Mouse (Mus musculus) limb, embryonic 12.5 days (tissue): ENCODE measurements at regions not wholly inside any gene's neighbourhood (a gene's known extent, or its start where the extent isn't known, plus 50 kb on each side); places are given as distances from the start of the nearest gene placed in this dataset.
A peak's percentile ranks its signal among the peaks of the same experiment; 100 is the strongest.

Experiments used
- ATAC-seq: fragments of 200-750 bp; cut with Nextera tagmentation; 2 replicates; pipeline ENCODE4 v1.8.0; 2017; ENCODE audit warnings: low read depth, moderate TSS enrichment; ENCODE audit not compliant: insufficient number of reproducible peaks, insufficient read depth, low FRiP score, low TSS enrichment
- H3K27ac ChIP-seq: fragments of 300-500 bp; sonication (generic); 2 replicates; pipeline ENCODE4 v1.5.1; 2016; ENCODE audit warnings: mild to moderate bottlenecking, moderate library complexity
- H3K27me3 ChIP-seq: fragments of 300-500 bp; sonication (generic); 2 replicates; pipeline ENCODE4 v1.6.1; 2016; ENCODE audit warnings: mild to moderate bottlenecking, moderate library complexity
- H3K36me3 ChIP-seq: fragments of 300-500 bp; sonication (generic); 2 replicates; pipeline ENCODE4 v1.6.1; 2016; ENCODE audit warnings: mild to moderate bottlenecking, moderate library complexity
- H3K4me1 ChIP-seq: fragments of 300-500 bp; sonication (generic); replicated peaks from 2 replicates; pipeline ENCODE4 v1.6.1; 2016
- H3K4me2 ChIP-seq: fragments of 300-500 bp; sonication (generic); 2 replicates; pipeline ENCODE4 v1.6.1; 2016; ENCODE audit warnings: mild to moderate bottlenecking, moderate library complexity
- H3K4me3 ChIP-seq: fragments of 300-500 bp; sonication (generic); replicated peaks from 2 replicates; pipeline ENCODE4 v1.5.1; 2016; ENCODE audit warnings: mild to moderate bottlenecking
- H3K9ac ChIP-seq: fragments of 300-500 bp; sonication (generic); replicated peaks from 2 replicates; pipeline ENCODE4 v1.6.1; 2016; ENCODE audit warnings: mild to moderate bottlenecking, moderate library complexity
- H3K9me3 ChIP-seq: fragments of 300-500 bp; sonication (generic); 2 replicates; pipeline ENCODE4 v1.6.1; 2016; ENCODE audit warnings: mild to moderate bottlenecking, moderate library complexity
- WGBS: fragments of 180-500 bp; shearing (Covaris S2); methylation state at CpG from one replicate; pipeline ENCODE4 v1.1.7; 2016; 5-methylcytosine and 5-hydroxymethylcytosine counted together

DNA sequence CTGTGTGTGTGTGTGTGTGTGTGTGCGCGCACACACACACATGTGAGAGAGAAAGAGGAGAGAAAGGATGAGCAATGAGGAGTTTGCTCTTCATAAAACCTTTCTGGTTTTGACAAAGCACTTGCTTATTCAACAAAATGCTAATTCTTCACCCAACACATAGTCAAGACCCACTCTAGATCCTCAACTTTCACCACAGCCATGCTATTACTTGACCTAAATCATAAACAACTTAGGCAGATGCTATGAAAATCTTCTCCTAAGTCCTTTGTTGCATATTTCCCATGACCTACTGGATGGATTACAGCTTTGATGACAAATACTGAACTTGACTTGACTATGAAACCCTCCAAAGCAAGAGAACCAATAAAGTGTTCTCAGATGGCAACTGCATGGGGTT is 196.3 kb upstream of the Ank start:
- Histone ChIP-seq H3K4me1 (no peaks in the 10 kb centered on the region), H3K4me2 (no peak overlapping the region), H3K36me3 (no peaks in the 10 kb centered on the region), H3K9me3 (no peaks in the 10 kb centered on the region), H3K4me3 (no peak overlapping the region), H3K27ac (no peak overlapping the region), H3K27me3 (no peaks in the 10 kb centered on the region), H3K9ac (no peak overlapping the region)
- 98% methylated on average over 2 of the region's 2 CpGs for WGBS
- ATAC-seq = no peak

GRCm38 (mm10) chr15:27282279-27282678 is 184.2 kb upstream of the Ank start:
- no peak overlapping the region for H3K4me2 ChIP-seq
- no peak overlapping the region for H3K9ac ChIP-seq
- no peak overlapping the region for H3K4me3 ChIP-seq
- no peaks in the 10 kb centered on the region for H3K27me3 ChIP-seq
- H3K9me3 ChIP-seq = peaks cover 12% of the 10 kb centered on the region; the same call in 1 of the 2 replicates
- H3K27ac ChIP-seq = no peak overlapping the region
- ATAC-seq = no peak
- no peaks in the 10 kb centered on the region for H3K4me1 ChIP-seq
- WGBS = 84% methylated on average over 1 of the region's 1 CpGs
- H3K36me3 ChIP-seq = no peaks in the 10 kb centered on the region

DNA sequence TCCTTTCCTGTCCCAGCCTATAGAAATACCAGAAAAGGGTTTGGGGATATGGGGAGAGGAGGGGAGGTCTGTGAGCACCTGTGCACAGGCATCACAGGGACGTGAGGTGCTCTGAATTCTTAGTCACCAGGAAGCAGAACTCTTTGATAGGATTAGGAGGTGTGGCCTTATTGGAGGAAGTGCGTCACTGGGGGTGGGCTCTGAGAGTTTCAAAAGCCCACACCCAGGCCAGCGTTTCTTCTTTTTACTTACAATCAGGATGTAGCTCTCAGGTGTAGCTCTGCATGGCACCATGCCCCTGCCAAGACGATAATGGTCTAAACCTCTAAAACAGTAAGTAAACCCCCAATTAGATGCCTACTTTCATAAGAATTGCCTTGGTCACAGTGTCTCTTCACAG is 162.6 kb upstream of the Ank start:
- Histone ChIP-seq H3K27me3 (0 out of 2 replicates have a peak, but pooled peaks cover 3% of the 10 kb centered on the region), H3K4me3 (no peak overlapping the region), H3K36me3 (no peaks in the 10 kb centered on the region), H3K27ac (no peak overlapping the region), H3K9me3 (0 out of 2 replicates have a peak, but pooled peaks cover 4% of the 10 kb centered on the region), H3K4me1 (no peaks in the 10 kb centered on the region), H3K4me2 (no peak overlapping the region), H3K9ac (no peak overlapping the region)
- no peak for ATAC-seq
- WGBS = 78% methylated on average over 4 of the region's 4 CpGs

DNA sequence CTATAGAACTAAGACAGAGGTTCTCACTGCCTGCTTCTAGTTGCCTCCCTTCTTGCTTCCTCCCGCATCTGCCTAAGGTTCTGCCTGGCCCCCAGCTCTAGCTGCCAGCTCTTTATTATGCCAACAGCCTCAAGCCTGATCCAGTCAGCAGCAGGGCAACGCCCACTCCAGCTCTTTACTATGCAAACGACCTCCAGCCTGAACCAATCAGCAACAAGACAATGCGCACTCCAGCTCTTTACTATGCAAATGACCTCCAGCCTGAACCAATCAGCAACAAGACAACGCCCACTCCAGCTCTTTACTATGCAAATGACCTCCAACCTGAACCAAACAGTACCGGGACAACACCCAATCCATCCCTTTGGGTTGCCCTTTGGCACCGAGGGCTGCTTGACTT is 162.2 kb upstream of the Ank start:
- H3K4me2 ChIP-seq = no peak overlapping the region
- H3K9me3 ChIP-seq = 0 out of 2 replicates have a peak, but pooled peaks cover 4% of the 10 kb centered on the region
- H3K27me3 ChIP-seq = 0 out of 2 replicates have a peak, but pooled peaks cover 3% of the 10 kb centered on the region
- H3K4me1 ChIP-seq = no peaks in the 10 kb centered on the region
- H3K4me3 ChIP-seq = no peak overlapping the region
- WGBS = 58% methylated on average over 7 of the region's 7 CpGs
- ATAC-seq = no peak
- H3K9ac ChIP-seq = no peak overlapping the region
- no peak overlapping the region for H3K27ac ChIP-seq
- no peaks in the 10 kb centered on the region for H3K36me3 ChIP-seq

- ATAC-seq = no peak
- Histone ChIP-seq H3K4me2 (no peak overlapping the region), H3K4me3 (no peak overlapping the region), H3K27ac (no peak overlapping the region), H3K4me1 (no peaks in the 10 kb centered on the region), H3K9ac (no peak overlapping the region), H3K36me3 (no peaks in the 10 kb centered on the region), H3K27me3 (0 out of 2 replicates have a peak, but pooled peaks cover 3% of the 10 kb centered on the region), H3K9me3 (0 out of 2 replicates have a peak, but pooled peaks cover 4% of the 10 kb centered on the region)
- WGBS = 89% methylated on average over 4 of the region's 4 CpGs
Measured at GRCm38 (mm10) chr15:27305035-27305434, 161.4 kb upstream of the Ank start.

DNA sequence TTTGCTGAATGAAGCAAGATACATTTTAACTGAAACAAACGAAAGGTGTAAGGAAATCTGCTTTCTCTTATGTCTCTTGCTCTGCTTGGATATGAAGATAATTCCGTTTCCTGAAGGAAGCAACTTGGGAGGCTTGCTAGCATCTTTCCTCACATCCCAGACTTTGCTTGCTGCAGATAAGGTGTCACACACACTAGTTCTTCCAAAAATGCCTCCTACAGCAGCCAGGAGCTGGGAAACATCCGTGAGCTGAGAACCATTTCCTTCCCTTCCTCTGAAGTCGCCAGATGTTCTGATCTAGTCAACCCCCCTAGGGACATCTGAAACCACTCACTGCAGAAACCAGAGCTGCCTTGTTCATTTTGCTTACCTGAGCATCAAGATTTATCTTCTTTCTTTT is 157.8 kb upstream of the Ank start:
- Histone ChIP-seq H3K4me2 (no peak overlapping the region), H3K4me3 (no peak overlapping the region), H3K9ac (no peak overlapping the region), H3K4me1 (no peaks in the 10 kb centered on the region), H3K9me3 (0 out of 2 replicates have a peak, but pooled peaks cover 4% of the 10 kb centered on the region), H3K27ac (no peak overlapping the region), H3K36me3 (no peaks in the 10 kb centered on the region), H3K27me3 (0 out of 2 replicates have a peak, but pooled peaks cover 3% of the 10 kb centered on the region)
- ATAC-seq = no peak
- WGBS = 39% methylated on average over 4 of the region's 4 CpGs

- no peaks in the 10 kb centered on the region for H3K4me1 ChIP-seq
- peak; percentile 52; the same call in 1 of the 2 replicates for ATAC-seq
- no peak overlapping the region for H3K9ac ChIP-seq
- H3K9me3 ChIP-seq = no peaks in the 10 kb centered on the region
- WGBS = 51% methylated on average over 4 of the region's 4 CpGs
- H3K27ac ChIP-seq = no peak overlapping the region
- no peak overlapping the region for H3K4me2 ChIP-seq
- H3K36me3 ChIP-seq = no peaks in the 10 kb centered on the region
- peaks cover 5% of the 10 kb centered on the region; the same call in 1 of the 2 replicates for H3K27me3 ChIP-seq
- no peak overlapping the region for H3K4me3 ChIP-seq
Measured at GRCm38 (mm10) chr15:27315964-27316745, 150.3 kb upstream of the Ank start.

DNA sequence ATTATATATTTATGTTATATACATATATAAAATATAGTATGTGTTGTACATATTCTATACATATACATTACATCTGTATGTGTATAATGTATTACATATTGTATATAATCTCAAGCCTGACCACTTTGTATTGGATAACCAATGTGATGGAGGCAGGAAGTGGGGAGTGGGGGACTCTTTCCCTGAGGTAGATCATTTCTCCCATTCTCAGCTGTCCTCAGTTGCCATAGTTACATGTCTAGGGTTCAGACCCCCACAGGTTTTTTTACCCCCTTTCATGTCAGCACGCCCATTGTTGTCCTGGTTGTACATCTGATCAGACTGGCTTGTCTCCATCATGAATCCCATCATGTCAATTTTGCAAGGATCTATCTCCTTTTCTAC is 149.7 kb upstream of the Ank start:
- 0 out of 2 replicates have a peak, but pooled peaks have one; percentile 42 for ATAC-seq
- no peak overlapping the region for H3K4me3 ChIP-seq
- WGBS = 81% methylated on average over 1 of the region's 1 CpGs
- H3K27ac ChIP-seq = no peak overlapping the region
- H3K4me2 ChIP-seq = no peak overlapping the region
- peaks cover 5% of the 10 kb centered on the region; the same call in 1 of the 2 replicates for H3K27me3 ChIP-seq
- no peaks in the 10 kb centered on the region for H3K4me1 ChIP-seq
- no peak overlapping the region for H3K9ac ChIP-seq
- no peaks in the 10 kb centered on the region for H3K36me3 ChIP-seq
- H3K9me3 ChIP-seq = no peaks in the 10 kb centered on the region

DNA sequence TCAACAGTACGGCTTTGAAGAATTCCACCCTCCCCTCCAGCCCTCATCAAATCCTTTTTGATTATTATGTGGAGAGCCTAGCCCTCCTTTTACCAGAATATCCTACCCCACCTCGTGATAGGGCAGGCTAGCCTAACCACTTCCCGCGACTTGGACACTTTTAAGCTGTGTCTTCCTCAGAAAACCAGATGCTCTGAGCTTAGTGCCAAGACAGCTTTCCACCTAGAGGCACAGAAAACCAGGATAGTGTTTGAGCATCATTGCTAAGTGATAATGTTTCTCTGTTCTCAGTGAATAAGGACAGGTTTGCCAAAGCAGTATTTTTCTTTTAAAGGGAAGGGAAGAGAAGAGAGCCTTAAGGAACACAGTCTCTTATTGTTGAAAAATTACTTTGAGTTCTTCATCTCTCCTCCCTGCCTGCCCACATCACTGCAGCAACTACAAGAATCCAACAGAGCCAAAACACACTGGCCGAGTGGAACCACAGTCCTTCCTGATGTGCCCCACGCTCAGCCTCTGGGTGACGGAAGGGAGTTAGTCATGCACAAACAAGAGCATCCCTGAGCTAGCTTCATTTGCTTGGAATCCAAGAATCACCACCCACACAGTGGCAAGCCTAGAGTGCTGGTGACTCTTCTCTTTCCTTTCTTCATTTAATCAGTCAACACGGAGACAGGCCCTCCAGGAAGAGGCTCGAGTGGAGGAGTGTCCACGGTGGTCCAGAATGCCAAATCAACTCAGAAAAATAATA is 144.4 kb upstream of the Ank start:
- Histone ChIP-seq H3K9me3 (no peaks in the 10 kb centered on the region), H3K4me1 (no peaks in the 10 kb centered on the region), H3K36me3 (no peaks in the 10 kb centered on the region), H3K27me3 (peaks cover 11% of the 10 kb centered on the region; the same call in 1 of the 2 replicates), H3K4me3 (no peak overlapping the region), H3K4me2 (no peak overlapping the region), H3K9ac (no peak overlapping the region), H3K27ac (no peak overlapping the region)
- no peak for ATAC-seq
- WGBS = 86% methylated on average over 10 of the region's 10 CpGs

- H3K9ac ChIP-seq = no peak overlapping the region
- 33% methylated on average over 15 of the region's 15 CpGs for WGBS
- H3K36me3 ChIP-seq = no peaks in the 10 kb centered on the region
- H3K4me2 ChIP-seq = no peak overlapping the region
- no peak overlapping the region for H3K27ac ChIP-seq
- peak; percentile 31; the same call in 1 of the 2 replicates for ATAC-seq
- no peaks in the 10 kb centered on the region for H3K9me3 ChIP-seq
- peaks cover 6% of the 10 kb centered on the region; the same call in 1 of the 2 replicates for H3K27me3 ChIP-seq
- no peaks in the 10 kb centered on the region for H3K4me1 ChIP-seq
- no peak overlapping the region for H3K4me3 ChIP-seq
Measured at GRCm38 (mm10) chr15:27325847-27326548, 140.5 kb upstream of the Ank start.

- no peaks in the 10 kb centered on the region for H3K36me3 ChIP-seq
- 86% methylated on average over 5 of the region's 5 CpGs for WGBS
Measured at GRCm38 (mm10) chr15:27326549-27326876, 140.0 kb upstream of the Ank start.

More at GRCm38 (mm10) chr15:27326549-27326876, 140.0 kb upstream of the Ank start:
- Histone ChIP-seq H3K4me2 (no peak overlapping the region), H3K27ac (no peak overlapping the region), H3K4me1 (no peaks in the 10 kb centered on the region), H3K9me3 (no peaks in the 10 kb centered on the region), H3K4me3 (no peak overlapping the region), H3K27me3 (peaks cover 6% of the 10 kb centered on the region; the same call in 1 of the 2 replicates), H3K9ac (no peak overlapping the region)
- no peak; the same call in 1 of the 2 replicates for ATAC-seq
